Mouse (Mus musculus): ENCODE measurements around the gene Trp53i13.
"Not testable (repeated sequence)": the region's sequence is repeated elsewhere in the genome, so short reads cannot be mapped to it uniquely, and the experiment has no call there.

Trp53i13 gene

GRCm38 (mm10) chr11:77515637-77516552, at the start of gene Trp53i13:
TSS of gene Trp53i13 (minus strand) at chr11:77515980.
- no peak for DNase-seq (ENCODE audit: low read depth in 1 of 2, low spot score in 2 of 2)

- DNase-seq (ENCODE audit: low read depth in 1 of 2, low spot score in 2 of 2): no peak
These were observed 29.5 kb upstream of the Trp53i13 start for GRCm38 (mm10) chr11:77545261-77545660.

GRCm38 (mm10) chr11:77532202-77532846, 16.5 kb upstream of the Trp53i13 start:
- no peak for DNase-seq (ENCODE audit: low read depth in 1 of 2, low spot score in 2 of 2)

- no peak for DNase-seq (ENCODE audit: low read depth in 1 of 2, low spot score in 2 of 2)
These were observed 15.1 kb upstream of the Trp53i13 start for GRCm38 (mm10) chr11:77530862-77531261.

GRCm38 (mm10) chr11:77529644-77530043, 13.9 kb upstream of the Trp53i13 start:
- DNase-seq (ENCODE audit: low read depth in 1 of 2, low spot score in 2 of 2): no peak

GRCm38 (mm10) chr11:77528420-77528819, 12.6 kb upstream of the Trp53i13 start:
- not testable (repeated sequence) for DNase-seq (ENCODE audit: low read depth in 1 of 2, low spot score in 2 of 2)

- no peak for DNase-seq (ENCODE audit: low read depth in 1 of 2, low spot score in 2 of 2)
These were observed 10.2 kb upstream of the Trp53i13 start for GRCm38 (mm10) chr11:77525804-77526486.

- DNase-seq (ENCODE audit: low read depth in 1 of 2, low spot score in 2 of 2): no peak
These were observed 5.1 kb upstream of the Trp53i13 start for GRCm38 (mm10) chr11:77520601-77521529.

GRCm38 (mm10) chr11:77519043-77519442, 3.3 kb upstream of the Trp53i13 start, which contains the start of gene Gm10392:
TSS of gene Gm10392 (minus strand) at chr11:77519198.
- no peak for DNase-seq (ENCODE audit: low read depth in 1 of 2, low spot score in 2 of 2)

GRCm38 (mm10) chr11:77518051-77518798, 2.4 kb upstream of the Trp53i13 start:
- DNase-seq (ENCODE audit: low read depth in 1 of 2, low spot score in 2 of 2): no peak

- DNase-seq (ENCODE audit: low read depth in 1 of 2, low spot score in 2 of 2): no peak
These were observed 1.0 kb upstream of the Trp53i13 start for GRCm38 (mm10) chr11:77516553-77517425.

- DNase-seq (ENCODE audit: low read depth in 1 of 2, low spot score in 2 of 2): peak in 1 of 2 experiments; percentile 59
These were observed 746 bp downstream of the Trp53i13 start, which contains the start of gene Abhd15 for GRCm38 (mm10) chr11:77514832-77515636. TSS of gene Abhd15 (plus strand) at chr11:77515121.

GRCm38 (mm10) chr11:77514281-77514831, 1.4 kb downstream of the Trp53i13 start:
- peak in 1 of 2 experiments; percentile 1 for DNase-seq (ENCODE audit: low read depth in 1 of 2, low spot score in 2 of 2)

GRCm38 (mm10) chr11:77513811-77514170, 2.0 kb downstream of the Trp53i13 start:
- DNase-seq (ENCODE audit: low read depth in 1 of 2, low spot score in 2 of 2): peak in 1 of 2 experiments; percentile 1

- DNase-seq (ENCODE audit: low read depth in 1 of 2, low spot score in 2 of 2): peak in 1 of 2 experiments; percentile 59
These were observed 2.6 kb downstream of the Trp53i13 start for GRCm38 (mm10) chr11:77512891-77513810.

- no peak for DNase-seq (ENCODE audit: low read depth in 1 of 2, low spot score in 2 of 2)
These were observed 4.4 kb downstream of the Trp53i13 start for GRCm38 (mm10) chr11:77511336-77511735.
